Mouse (Mus musculus) lung, postnatal 0 days (tissue): ENCODE results near the gene Pelp1. TPM values are rescaled to one million over a fixed set of nuclear protein-coding genes. Genes with fewer than 3 reads are reported as not detected.
A peak's percentile ranks its signal among the peaks of the same experiment; 100 is the strongest.

Source experiments
- ATAC-seq: fragments of 200-750 bp; cut with Nextera tagmentation; 2 replicates; pipeline ENCODE4 v1.8.0; 2017; ENCODE audit warnings: moderate library complexity
- DNase-seq: peaks from one replicate; pipeline ENCODE4 v3.0.0-alpha.2; 2016; ENCODE audit warnings: low spot score
- H3K27ac ChIP-seq: fragments of 300-500 bp; sonication (generic); 2 replicates; pipeline ENCODE4 v1.5.1; 2014; ENCODE audit warnings: antibody characterized with exemption, mild to moderate bottlenecking, low read length, mixed read lengths
- H3K27me3 ChIP-seq: fragments of 300-500 bp; sonication (generic); replicated peaks from 2 replicates; pipeline ENCODE4 v1.6.1; 2014; ENCODE audit warnings: low read length, mixed read lengths; ENCODE audit not compliant: insufficient read depth
- H3K36me3 ChIP-seq: fragments of 300-500 bp; sonication (generic); 2 replicates; pipeline ENCODE4 v1.6.1; 2014; ENCODE audit warnings: low read length, mixed read lengths; ENCODE audit not compliant: insufficient read depth
- H3K4me1 ChIP-seq: fragments of 300-500 bp; sonication (generic); 2 replicates; pipeline ENCODE4 v1.6.1; 2014; ENCODE audit warnings: antibody characterized with exemption, low read depth, low read length, mixed read lengths; ENCODE audit not compliant: insufficient read depth
- H3K4me2 ChIP-seq: fragments of 300-500 bp; sonication (generic); replicated peaks from 2 replicates; pipeline ENCODE4 v1.6.1; 2014; ENCODE audit warnings: low read depth, mild to moderate bottlenecking, low read length, moderate library complexity, mixed read lengths
- H3K4me3 ChIP-seq: fragments of 300-500 bp; sonication (generic); 2 replicates; pipeline ENCODE4 v1.5.1; 2014; ENCODE audit warnings: low read depth, low read length
- H3K9ac ChIP-seq: fragments of 300-500 bp; sonication (generic); replicated peaks from 2 replicates; pipeline ENCODE4 v1.6.1; 2014; ENCODE audit warnings: low read depth, mild to moderate bottlenecking
- H3K9me3 ChIP-seq: fragments of 300-500 bp; sonication (generic); 2 replicates; pipeline ENCODE4 v1.6.1; 2016; ENCODE audit warnings: low read length, mixed read lengths
- CTCF ChIP-seq: IDR thresholded peaks from 2 replicates; pipeline ENCODE4 v1.5.1; 2016; ENCODE audit warnings: antibody characterized with exemption, mild to moderate bottlenecking
- EP300 ChIP-seq: IDR thresholded peaks from 2 replicates; pipeline ENCODE4 v1.6.1; 2016; ENCODE audit warnings: antibody characterized with exemption, mild to moderate bottlenecking, control low read depth
- WGBS: fragments of 180-500 bp; shearing (Covaris S2); extraction: QIAGEN DNeasy Blood & Tissue Kit; methylation state at CpG from one replicate; pipeline ENCODE4 v1.1.7; 2014; 5-methylcytosine and 5-hydroxymethylcytosine counted together
- polyA plus RNA-seq: library from polyadenylated mRNA; unstranded; fragments of >200 nt; fragmentation: Nextera tagmentation; extraction: Ambion mirVana; gene quantifications from 2 replicates; pipeline ENCODE4 v1.2.1, GENCODE M21; 2015

The Pelp1 gene
- polyA plus RNA-seq, 1 experiment from 2014 or later, result 9.1 TPM

DNA sequence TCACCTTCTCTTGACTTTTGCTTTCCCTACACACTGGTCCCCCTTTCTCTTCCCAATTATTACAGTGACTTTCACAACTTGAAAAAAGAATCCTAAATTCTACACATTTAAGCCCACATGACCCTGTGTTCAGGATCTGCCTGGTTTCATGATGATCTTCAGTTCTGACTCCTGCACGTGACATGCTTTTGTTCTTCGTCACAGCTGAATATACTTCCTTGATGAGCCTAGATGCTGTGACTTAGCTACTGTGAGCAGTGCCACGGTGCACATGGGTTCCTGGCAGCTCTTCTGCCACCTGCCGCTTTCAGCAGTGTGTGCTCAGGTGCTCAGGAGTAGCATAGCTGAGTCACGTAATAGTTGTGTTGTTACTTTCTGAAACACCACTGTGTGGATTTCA is 2.8 kb upstream of the Pelp1 start:
- Histone ChIP-seq H3K4me3 (no peak overlapping the region), H3K9ac (no peak overlapping the region), H3K36me3 (no peaks in the 10 kb centered on the region), H3K9me3 (no peaks in the 10 kb centered on the region), H3K4me1 (peaks cover 8% of the 10 kb centered on the region; the same call in 1 of the 2 replicates), H3K27ac (no peak overlapping the region), H3K4me2 (no peak overlapping the region), H3K27me3 (no peaks in the 10 kb centered on the region)
- no peak for DNase-seq
- ATAC-seq, result no peak
- TF ChIP-seq EP300 (no peak), CTCF (no peak)
- 73% methylated on average over 5 of the region's 5 CpGs for WGBS

DNA sequence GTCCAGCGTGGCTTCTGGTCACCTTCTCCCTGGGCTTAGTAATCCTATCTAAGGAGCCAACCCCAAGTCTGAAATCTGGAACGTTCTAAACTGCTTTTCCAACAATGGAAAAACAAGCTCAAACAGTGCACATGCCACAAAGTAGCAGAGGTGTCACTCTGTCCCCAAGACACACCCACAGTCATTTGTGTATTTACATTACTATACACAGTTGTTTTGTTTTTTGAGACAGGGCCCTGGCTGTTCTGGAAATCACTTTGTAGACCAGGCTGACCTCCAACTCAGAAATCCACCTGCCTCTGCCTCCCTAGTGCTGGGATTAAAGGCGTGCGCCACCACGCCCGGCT is 439 bp upstream of the Pelp1 start:
- WGBS, result 64% methylated on average over 6 of the region's 6 CpGs
- peaks cover 8% of the 10 kb centered on the region; the same call in 1 of the 2 replicates for H3K4me1 ChIP-seq
- TF ChIP-seq CTCF (no peak), EP300 (no peak)

DNA sequence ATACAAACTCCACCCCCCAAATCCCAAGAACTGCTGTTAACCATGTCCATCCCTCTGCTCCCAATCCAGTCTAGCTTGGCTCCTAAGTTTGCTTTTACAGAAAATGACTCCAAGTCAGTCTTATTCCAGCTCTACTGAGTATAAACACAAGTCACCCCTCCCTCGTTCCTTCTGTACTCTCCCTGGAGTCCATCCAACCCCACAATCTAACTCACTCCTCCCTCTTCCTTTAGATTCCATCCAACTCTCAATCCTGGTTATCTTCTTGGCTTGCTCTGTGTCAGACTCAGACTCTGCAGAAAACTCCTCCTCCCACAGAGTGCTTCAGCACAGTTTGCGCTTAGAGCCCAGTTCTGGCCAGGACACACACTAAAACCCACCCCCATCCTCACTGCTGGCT is 6.2 kb downstream of the Pelp1 start:
- Histone ChIP-seq H3K27me3 (no peaks in the 10 kb centered on the region), H3K4me1 (no peaks in the 10 kb centered on the region), H3K9me3 (no peaks in the 10 kb centered on the region), H3K9ac (no peak overlapping the region), H3K27ac (no peak overlapping the region), H3K4me2 (no peak overlapping the region), H3K4me3 (no peak overlapping the region), H3K36me3 (peaks cover 7% of the 10 kb centered on the region; the same call in 1 of the 2 replicates)
- peak; percentile 72 for DNase-seq
- no peak for TF ChIP-seq EP300
- no peak for TF ChIP-seq CTCF
- ATAC-seq, result peak; percentile 48
- 53% methylated on average over 2 of the region's 2 CpGs for WGBS

More for the DNA sequence above, 439 bp upstream of the Pelp1 start:
- no peak for ATAC-seq
- Histone ChIP-seq H3K4me3 (peak overlapping the region; percentile 84), H3K27me3 (no peaks in the 10 kb centered on the region), H3K9me3 (no peaks in the 10 kb centered on the region), H3K27ac (no peak overlapping the region), H3K36me3 (no peaks in the 10 kb centered on the region), H3K4me2 (peak overlapping the region; percentile 94), H3K9ac (peak overlapping the region; percentile 92)
- DNase-seq, result no peak

DNA sequence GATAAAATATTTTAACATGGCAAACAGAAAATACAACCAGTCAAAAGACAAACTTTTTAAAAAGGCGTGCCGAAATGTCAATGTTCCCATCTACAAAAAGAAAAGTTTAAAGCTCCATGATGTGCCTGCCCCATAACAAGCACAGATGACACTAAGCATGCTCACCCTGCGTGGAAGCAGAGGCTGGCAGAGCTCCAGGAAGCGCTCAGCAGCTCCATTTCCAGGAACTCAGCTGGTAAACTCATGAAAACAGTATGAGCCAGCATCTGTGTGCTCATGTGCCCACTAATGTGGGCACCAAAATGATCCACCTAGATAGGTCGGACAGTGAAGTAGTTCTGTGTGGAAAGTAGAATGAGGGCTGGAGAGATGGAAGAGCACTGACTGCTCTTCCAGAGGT is 20.4 kb downstream of the Pelp1 start:
- WGBS, result 74% methylated on average over 5 of the region's 5 CpGs
- ATAC-seq (no peak), DNase-seq (no peak)
- H3K4me1 ChIP-seq, result no peaks in the 10 kb centered on the region
- H3K9ac ChIP-seq, result no peak overlapping the region
- H3K27me3 ChIP-seq, result no peaks in the 10 kb centered on the region
- TF ChIP-seq CTCF, result no peak
- no peak for TF ChIP-seq EP300
- no peaks in the 10 kb centered on the region for H3K9me3 ChIP-seq
- H3K4me2 ChIP-seq, result no peak overlapping the region
- H3K4me3 ChIP-seq, result no peak overlapping the region
- H3K27ac ChIP-seq, result no peak overlapping the region
- peaks cover 7% of the 10 kb centered on the region; the same call in 1 of the 2 replicates for H3K36me3 ChIP-seq

DNA sequence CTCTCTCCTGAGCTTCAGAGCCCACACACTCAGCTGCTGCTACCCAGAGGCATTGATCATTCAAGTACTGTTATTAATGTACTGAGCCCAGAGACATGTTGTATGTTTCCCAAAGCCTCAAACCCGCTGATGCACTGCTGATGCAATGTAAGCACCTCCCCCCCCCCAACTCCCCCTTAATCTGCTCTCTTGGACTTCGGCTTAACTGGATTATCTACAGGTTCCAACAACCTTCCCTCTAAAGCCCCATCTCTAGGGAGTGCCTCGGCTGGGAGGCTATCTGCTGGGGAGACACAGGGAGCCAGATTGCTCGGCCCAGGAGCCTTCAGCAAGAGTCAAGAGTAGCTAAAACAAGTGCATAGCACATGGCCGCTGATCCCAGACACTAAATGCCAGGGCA is 22.4 kb downstream of the Pelp1 start:
- 84% methylated on average over 5 of the region's 5 CpGs for WGBS
- no peaks in the 10 kb centered on the region for H3K4me1 ChIP-seq
- no peaks in the 10 kb centered on the region for H3K9me3 ChIP-seq
- H3K4me2 ChIP-seq, result no peak overlapping the region
- TF ChIP-seq EP300 (no peak), CTCF (no peak)
- H3K36me3 ChIP-seq, result no peaks in the 10 kb centered on the region
- no peaks in the 10 kb centered on the region for H3K27me3 ChIP-seq
- no peak for DNase-seq
- no peak for ATAC-seq
- no peak overlapping the region for H3K27ac ChIP-seq
- H3K4me3 ChIP-seq, result no peak overlapping the region
- no peak overlapping the region for H3K9ac ChIP-seq

DNA sequence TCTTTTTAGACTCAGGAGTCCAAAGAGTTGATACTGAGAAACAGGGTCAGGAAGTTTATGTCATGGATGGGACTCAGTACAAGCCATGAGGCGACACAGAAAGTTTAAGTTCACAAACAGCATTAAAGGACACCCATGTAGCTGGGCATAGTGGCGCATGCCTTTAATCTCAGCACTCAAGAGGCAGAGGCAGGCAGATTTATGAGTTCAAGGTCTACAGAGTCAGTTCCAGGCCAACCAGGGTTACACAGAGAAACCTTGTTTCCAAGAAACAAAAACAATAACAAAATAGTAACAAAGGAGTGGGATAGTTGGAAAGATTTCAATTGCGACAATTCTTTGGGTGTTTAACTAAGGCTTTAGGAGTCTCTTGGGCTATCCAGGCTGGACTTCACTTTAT is 25.7 kb downstream of the Pelp1 start:
- H3K36me3 ChIP-seq, result no peaks in the 10 kb centered on the region
- no peaks in the 10 kb centered on the region for H3K9me3 ChIP-seq
- H3K4me1 ChIP-seq, result no peaks in the 10 kb centered on the region
- no peak overlapping the region for H3K4me2 ChIP-seq
- TF ChIP-seq CTCF (no peak), EP300 (no peak)
- no peaks in the 10 kb centered on the region for H3K27me3 ChIP-seq
- H3K27ac ChIP-seq, result no peak overlapping the region
- DNase-seq (no peak), ATAC-seq (no peak)
- 79% methylated on average over 3 of the region's 3 CpGs for WGBS
- no peak overlapping the region for H3K4me3 ChIP-seq
- no peak overlapping the region for H3K9ac ChIP-seq

DNA sequence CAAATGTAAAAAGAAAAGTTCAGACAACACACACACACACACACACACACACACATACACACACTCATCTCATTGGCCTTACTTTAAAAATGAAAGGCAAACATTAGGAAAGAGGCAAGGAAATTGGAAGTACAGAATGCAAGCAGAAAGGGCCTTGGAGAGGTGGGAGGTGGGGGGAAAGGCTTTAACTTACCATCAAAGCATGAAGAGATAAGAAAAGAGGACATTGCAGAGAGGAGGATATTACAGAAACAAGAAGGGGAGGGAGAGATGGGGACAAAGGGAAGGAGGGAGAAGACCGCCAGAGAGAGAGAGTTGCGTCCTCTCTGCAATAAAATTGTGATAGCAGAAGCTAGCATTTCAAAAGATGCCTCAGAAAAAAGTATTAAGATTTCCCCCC is 28.5 kb downstream of the Pelp1 start:
- Histone ChIP-seq H3K9ac (no peak overlapping the region), H3K36me3 (no peaks in the 10 kb centered on the region), H3K9me3 (no peaks in the 10 kb centered on the region), H3K27ac (no peak overlapping the region), H3K4me3 (no peak overlapping the region), H3K27me3 (no peaks in the 10 kb centered on the region), H3K4me1 (no peaks in the 10 kb centered on the region), H3K4me2 (no peak overlapping the region)
- no peak for DNase-seq
- WGBS, result 60% methylated on average over 2 of the region's 2 CpGs
- TF ChIP-seq EP300 (no peak), CTCF (no peak)
- ATAC-seq, result no peak
